Mouse (Mus musculus) small intestine, adult 2 months (tissue): ENCODE results near the gene Cdca8.

Source experiments
- CTCF ChIP-seq: fragments of 200-500 bp; IDR thresholded peaks from 2 replicates; pipeline ENCODE4 v1.5.1; 2012; ENCODE audit warnings: low read depth, mild to moderate bottlenecking, control low read depth, inconsistent platforms, low read length, moderate library complexity, mixed read lengths; ENCODE audit not compliant: insufficient replicate concordance, insufficient read length; ENCODE audit errors: extremely low read depth
- POLR2A ChIP-seq: fragments of 200-500 bp; IDR thresholded peaks from 2 replicates; pipeline ENCODE4 v1.6.1; 2012; ENCODE audit warnings: low read depth, mild to moderate bottlenecking, control low read depth, inconsistent platforms, low read length, moderate library complexity

DNA sequence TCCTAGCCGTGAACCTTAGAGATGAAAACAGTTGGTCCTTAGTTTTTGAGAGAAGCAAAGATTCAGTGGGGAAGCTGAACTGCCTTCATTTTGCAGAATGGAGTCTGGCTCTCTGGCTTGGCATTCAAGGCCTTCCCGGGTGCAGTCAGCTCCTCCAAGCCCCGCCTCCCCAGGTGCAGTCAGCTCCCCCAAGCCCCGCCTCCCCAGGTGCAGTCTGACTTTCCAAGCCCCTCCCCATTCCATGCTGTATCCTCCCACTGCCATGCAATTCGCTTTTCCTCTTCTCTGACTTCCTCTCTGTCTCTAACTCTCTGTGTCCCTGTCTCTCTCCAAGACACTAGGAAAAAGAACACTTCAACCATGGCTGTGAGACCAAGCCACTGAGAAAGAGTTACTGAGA is 39.1 kb upstream of the Cdca8 start:
- TF ChIP-seq POLR2A = no peak
- no peak for TF ChIP-seq CTCF
